Mouse (Mus musculus) adrenal gland, adult (tissue): ENCODE measurements at regions not wholly inside any gene's neighbourhood (a gene's known extent, or its start where the extent isn't known, plus 50 kb on each side); places are given as distances from the start of the nearest gene placed in this dataset.

ENCODE experiments used
- DNase-seq, 2 experiments: peaks; one replicate each; pipeline ENCODE4 v3.0.0; 2022 to 2023; ENCODE audit warnings: low spot score in 1 of 2; ENCODE audit not compliant: inconsistent age in 2 of 2

- no peak for DNase-seq
Measured at GRCm38 (mm10) chr4:75130757-75131156, 147.3 kb downstream of the Dmac1 start.

DNA sequence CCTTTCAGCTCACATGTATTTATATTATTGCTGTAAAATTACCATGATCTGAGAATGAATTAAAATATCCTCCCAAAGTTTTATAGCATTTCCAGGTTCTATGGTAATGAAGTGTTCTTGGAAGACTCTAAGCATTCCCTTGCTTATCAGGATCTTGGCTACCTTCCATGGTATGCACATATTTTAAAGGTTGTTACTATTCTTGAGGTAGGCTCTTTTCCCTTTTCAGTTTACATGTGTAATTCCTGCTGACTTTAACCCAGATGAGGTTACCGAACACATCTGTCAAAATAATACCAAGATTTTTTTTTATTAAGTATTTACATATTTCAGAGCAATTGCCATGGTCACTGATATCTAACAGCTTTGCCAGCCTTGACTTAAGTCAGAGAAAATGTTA is 162.2 kb downstream of the Dmac1 start:
- no peak for DNase-seq

- no peak for DNase-seq
Measured at GRCm38 (mm10) chr4:75115346-75115745, 162.8 kb downstream of the Dmac1 start.

DNA sequence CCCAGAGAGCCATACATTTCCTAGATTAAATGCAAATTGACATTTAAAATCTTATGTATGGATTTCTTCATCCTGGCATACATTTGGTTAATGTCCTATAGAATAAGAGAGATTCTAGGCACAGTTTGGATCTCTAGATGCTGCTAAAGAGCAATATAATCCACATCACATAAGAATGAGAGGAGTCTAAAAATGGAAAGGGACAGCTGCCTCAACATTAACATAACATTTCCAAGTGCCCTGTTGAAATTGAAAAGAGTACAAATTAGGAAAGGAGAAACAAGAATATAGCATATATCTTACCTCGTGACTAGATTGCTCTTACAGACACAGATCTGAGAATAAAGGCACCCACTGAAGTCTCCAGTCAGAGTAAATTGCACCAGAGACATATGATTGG is 212.3 kb downstream of the Dmac1 start:
- DNase-seq = no peak

DNA sequence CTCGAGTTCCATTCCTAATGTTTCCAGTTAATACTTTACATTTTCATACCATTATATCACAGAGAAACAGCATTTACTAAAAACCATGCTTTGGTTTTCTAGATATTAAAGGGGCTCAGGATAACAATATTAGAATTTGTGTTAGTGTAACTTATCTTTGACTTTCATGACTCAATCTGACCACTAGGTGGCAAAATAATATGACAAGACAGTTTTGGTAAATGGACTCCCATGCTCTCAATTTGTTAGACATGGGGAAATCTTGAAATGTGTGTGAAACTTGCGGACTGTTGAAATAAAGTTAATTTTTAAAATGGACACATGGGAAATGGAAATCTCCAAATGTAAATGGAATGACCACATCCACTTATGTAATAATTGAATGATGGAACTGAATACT is 214.8 kb downstream of the Dmac1 start:
- peak in 1 of 2 experiments; percentile 27 for DNase-seq

DNA sequence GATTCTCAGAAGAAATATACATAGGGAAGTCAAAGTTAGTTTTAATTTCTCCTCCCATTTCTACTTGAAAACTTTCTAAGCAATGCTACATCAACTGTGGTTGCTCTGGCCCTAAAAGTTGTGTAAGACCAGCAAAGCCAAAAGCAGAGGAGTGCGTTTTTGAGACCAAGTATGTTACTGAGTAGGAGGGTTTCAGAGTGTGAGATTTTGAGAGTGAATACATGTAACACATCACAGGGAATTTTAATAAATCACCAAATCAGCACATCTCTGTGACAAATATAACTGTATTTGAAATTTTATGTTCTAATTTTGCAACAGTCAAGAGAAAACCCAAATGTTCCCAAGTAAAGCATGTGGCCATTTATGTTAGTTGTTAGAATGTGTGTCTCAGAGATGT is 234.6 kb downstream of the Dmac1 start:
- peak in 1 of 2 experiments; percentile 4 for DNase-seq

DNA sequence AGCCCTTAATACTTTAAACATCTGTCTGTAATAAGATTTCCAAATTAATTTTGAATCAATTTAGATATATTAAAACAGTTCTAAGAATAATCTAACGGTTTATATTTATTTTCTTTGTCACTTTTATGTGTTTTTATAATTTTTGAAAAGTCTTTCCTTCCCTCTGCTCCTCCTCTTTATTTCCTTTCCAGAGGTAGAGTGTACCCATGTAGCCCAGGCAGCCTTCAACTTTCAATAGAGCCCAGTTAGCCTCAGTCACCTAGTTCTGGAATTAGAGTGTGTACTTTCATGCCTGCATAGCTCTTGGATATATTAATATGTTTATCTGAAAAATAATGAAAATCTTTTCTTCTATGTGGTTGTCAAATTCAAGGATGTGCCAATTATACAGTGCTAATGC is 235.5 kb downstream of the Dmac1 start:
- DNase-seq = peak in 1 of 2 experiments; percentile 4

DNA sequence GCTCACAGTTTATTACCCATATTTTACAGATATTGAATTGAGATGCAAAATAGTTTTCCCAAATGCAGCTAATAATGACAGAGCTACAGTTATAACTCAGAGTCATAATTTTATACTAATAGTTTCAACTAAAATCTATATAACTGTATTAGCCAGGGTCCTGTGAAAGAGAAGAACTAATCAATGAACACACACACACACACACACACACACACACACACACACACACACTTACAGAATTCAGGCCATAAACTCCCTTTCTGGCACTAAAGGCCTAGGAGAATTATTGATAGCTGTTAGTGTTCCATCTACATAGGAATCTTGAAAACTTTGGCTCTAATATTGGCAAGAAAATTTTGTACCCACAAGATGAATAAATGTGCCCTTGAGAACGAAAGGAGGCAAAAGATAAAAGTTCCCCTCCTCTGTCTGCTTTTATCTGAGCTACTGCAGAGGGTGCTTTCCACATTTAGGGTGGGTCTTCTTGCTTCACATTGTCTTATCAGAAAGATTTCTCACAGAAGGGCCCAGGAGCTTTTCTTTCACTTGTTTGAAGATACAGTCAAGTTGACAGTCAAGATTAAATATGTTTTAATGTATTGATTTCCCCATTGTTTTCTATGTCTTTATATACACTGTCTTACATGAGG is 236.1 kb downstream of the Dmac1 start:
- DNase-seq = peak in 1 of 2 experiments; percentile 6
